Mouse (Mus musculus): ENCODE data around the gene Myh1.

Myh1 gene

GRCm38 (mm10) chr11:67199752-67200151, at the start of gene Myh1:
TSS of gene Myh1 (plus strand) at chr11:67200052.
- DNase-seq (ENCODE audit: low spot score) = no peak

GRCm38 (mm10) chr11:67150237-67150636, 49.6 kb upstream of the Myh1 start:
- no peak for DNase-seq (ENCODE audit: low spot score)

GRCm38 (mm10) chr11:67151159-67151558, 48.7 kb upstream of the Myh1 start:
- no peak for DNase-seq (ENCODE audit: low spot score)

GRCm38 (mm10) chr11:67151651-67152630, 47.9 kb upstream of the Myh1 start:
- DNase-seq (ENCODE audit: low spot score) = no peak

- no peak for DNase-seq (ENCODE audit: low spot score)
Observed at GRCm38 (mm10) chr11:67153123-67153522, 46.7 kb upstream of the Myh1 start.

GRCm38 (mm10) chr11:67153843-67154242, 46.0 kb upstream of the Myh1 start:
- DNase-seq (ENCODE audit: low spot score) = no peak

GRCm38 (mm10) chr11:67155650-67156049, 44.2 kb upstream of the Myh1 start:
- DNase-seq (ENCODE audit: low spot score) = no peak

GRCm38 (mm10) chr11:67160131-67160530, 39.7 kb upstream of the Myh1 start:
- no peak for DNase-seq (ENCODE audit: low spot score)

- DNase-seq (ENCODE audit: low spot score) = no peak
Observed at GRCm38 (mm10) chr11:67163701-67164100, 36.2 kb upstream of the Myh1 start.

GRCm38 (mm10) chr11:67164851-67165250, 35.0 kb upstream of the Myh1 start:
- DNase-seq (ENCODE audit: low spot score) = no peak

GRCm38 (mm10) chr11:67169301-67169700, 30.6 kb upstream of the Myh1 start:
- DNase-seq (ENCODE audit: low spot score) = no peak

GRCm38 (mm10) chr11:67170727-67171126, 29.1 kb upstream of the Myh1 start, which contains the start of gene Myh2:
TSS of gene Myh2 (plus strand) at chr11:67171027.
- no peak for DNase-seq (ENCODE audit: low spot score)

GRCm38 (mm10) chr11:67172439-67172838, 27.4 kb upstream of the Myh1 start:
- DNase-seq (ENCODE audit: low spot score) = no peak

- no peak for DNase-seq (ENCODE audit: low spot score)
Observed at GRCm38 (mm10) chr11:67176376-67176775, 23.5 kb upstream of the Myh1 start.

GRCm38 (mm10) chr11:67190316-67190715, 9.5 kb upstream of the Myh1 start:
- no peak for DNase-seq (ENCODE audit: low spot score)

- no peak for DNase-seq (ENCODE audit: low spot score)
Observed at GRCm38 (mm10) chr11:67190814-67191213, 9.0 kb upstream of the Myh1 start.

GRCm38 (mm10) chr11:67191496-67191895, 8.4 kb upstream of the Myh1 start:
- no peak for DNase-seq (ENCODE audit: low spot score)

- no peak for DNase-seq (ENCODE audit: low spot score)
Observed at GRCm38 (mm10) chr11:67199321-67199720, 531 bp upstream of the Myh1 start.

GRCm38 (mm10) chr11:67204766-67205165, 4.9 kb downstream of the Myh1 start:
- no peak for DNase-seq (ENCODE audit: low spot score)

- no peak for DNase-seq (ENCODE audit: low spot score)
Observed at GRCm38 (mm10) chr11:67221803-67222202, 22.0 kb downstream of the Myh1 start.

- DNase-seq (ENCODE audit: low spot score) = no peak
Observed at GRCm38 (mm10) chr11:67224466-67224865, 24.6 kb downstream of the Myh1 start.

- no peak for DNase-seq (ENCODE audit: low spot score)
Observed at GRCm38 (mm10) chr11:67228731-67229130, 28.9 kb downstream of the Myh1 start.

GRCm38 (mm10) chr11:67229166-67229565, 29.3 kb downstream of the Myh1 start:
- no peak for DNase-seq (ENCODE audit: low spot score)

GRCm38 (mm10) chr11:67229946-67230345, 30.1 kb downstream of the Myh1 start:
- DNase-seq (ENCODE audit: low spot score) = no peak
